Mouse (Mus musculus): ENCODE measurements around the gene AI593442. TPM values are rescaled to one million over a fixed set of nuclear protein-coding genes. Genes with fewer than 3 reads are reported as not detected.

Gene AI593442
- 0.67 and 0.76 TPM in 2 replicates for polyA plus RNA-seq (2014; fragmentation: Nextera tagmentation; extraction: Ambion mirVana)

DNA sequence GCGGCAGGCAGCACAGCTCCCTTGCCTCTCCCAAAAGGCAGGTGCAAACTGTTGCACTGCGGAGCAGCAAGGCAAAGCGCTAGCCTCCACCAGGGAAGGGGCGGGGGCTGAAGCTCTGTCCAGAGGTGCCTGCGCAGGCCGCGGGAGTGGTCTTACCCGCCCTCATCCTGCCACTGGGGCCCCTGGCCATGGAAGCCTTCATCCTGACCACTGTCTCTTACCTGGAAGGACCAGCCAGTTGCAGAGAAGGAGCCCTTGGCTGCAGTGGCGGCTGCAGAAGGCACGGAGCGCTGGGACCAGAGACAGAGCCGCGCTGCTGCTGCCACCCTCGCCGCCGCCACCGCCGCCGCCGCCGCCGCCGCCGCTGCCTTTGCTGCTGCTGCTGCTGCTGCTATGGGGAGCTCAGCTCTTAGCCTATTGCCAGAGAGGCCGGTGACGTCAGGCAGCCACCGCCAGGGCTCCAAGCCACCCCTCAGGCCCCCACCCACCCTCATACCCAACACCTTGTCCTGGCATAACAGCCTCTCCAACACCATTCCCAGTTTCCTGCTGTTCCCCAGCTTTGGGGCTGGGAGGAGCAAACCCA lies at the start of gene AI593442:
Gene AI593442 (minus strand): TSS at position 419 of the 586 bp plus-strand sequence.
- under 1% methylated on average over 27 of the region's 27 CpGs for WGBS
- Histone ChIP-seq H3K36me3 (ENCODE audit: control insufficient read depth, insufficient read depth, low read length) (no peaks in the 10 kb centered on the region), H3K4me2 (ENCODE audit: low read length) (peak within 1 kb of the TSS; percentile 54), H3K9me3 (ENCODE audit: control insufficient read depth, low read length) (no peaks in the 10 kb centered on the region), H3K4me1 (replicated peaks; ENCODE audit: control insufficient read depth, insufficient read depth, low read length) (no peaks in the 10 kb centered on the region), H3K27me3 (replicated peaks; ENCODE audit: control insufficient read depth, insufficient read depth, low read length) (peaks cover 54% of the 10 kb centered on the region), H3K4me3 (ENCODE audit: low read depth, low read length) (peak within 1 kb of the TSS; percentile 33), H3K27ac (ENCODE audit: low read depth) (no peak within 1 kb of the TSS), H3K9ac (ENCODE audit: low read length) (no peak within 1 kb of the TSS)
- DNase-seq (ENCODE audit: low spot score): peak; percentile 67
- 0 out of 2 replicates have a peak, but pooled peaks have one; percentile 50 for ATAC-seq (replicated peaks; ENCODE audit: low FRiP score, low TSS enrichment, low read depth)

DNA sequence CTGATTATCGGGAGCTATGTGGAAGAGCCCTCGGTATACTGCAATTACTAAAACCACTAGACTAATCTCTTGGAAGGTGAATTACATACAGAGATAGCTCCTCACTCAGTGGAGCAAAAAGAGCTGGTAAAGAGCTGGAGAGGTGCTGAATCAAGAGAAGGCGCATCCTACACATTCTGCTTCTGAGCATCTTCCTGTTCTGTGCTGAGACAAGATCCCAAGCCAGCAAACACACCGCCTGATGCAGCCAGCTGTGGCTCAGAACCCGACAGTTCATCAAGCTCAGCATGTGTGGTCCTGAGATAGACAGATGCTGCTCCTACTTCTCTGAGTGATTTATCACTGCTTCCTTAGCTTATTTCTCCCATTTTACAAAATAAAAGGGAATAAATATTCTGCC lies 49.2 kb upstream of the AI593442 start:
- ATAC-seq (replicated peaks; ENCODE audit: low FRiP score, low TSS enrichment, low read depth) (no peak), DNase-seq (ENCODE audit: low spot score) (no peak)

DNA sequence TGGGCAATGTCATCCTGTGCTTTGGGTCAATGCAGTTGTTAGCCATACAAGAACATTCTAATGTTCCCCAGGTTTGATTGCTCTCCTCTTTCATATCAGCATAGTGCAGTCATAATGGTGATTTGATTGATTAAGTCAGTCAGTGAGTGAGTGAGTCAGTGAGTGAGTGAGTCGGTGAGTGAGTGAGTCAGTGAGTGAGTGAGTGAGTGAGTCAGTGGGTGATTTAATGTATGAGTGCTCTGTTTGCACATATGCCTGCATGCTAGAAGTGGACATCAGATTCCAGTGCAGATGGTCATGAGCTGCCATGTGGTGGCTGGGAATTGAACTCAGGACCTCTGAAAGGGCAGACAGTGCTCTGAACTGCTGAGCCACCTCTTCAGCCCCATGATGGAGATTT lies 43.0 kb upstream of the AI593442 start:
- Histone ChIP-seq H3K4me2 (ENCODE audit: low read length) (no peak overlapping the region), H3K4me1 (replicated peaks; ENCODE audit: control insufficient read depth, insufficient read depth, low read length) (no peaks in the 10 kb centered on the region), H3K9ac (ENCODE audit: low read length) (no peak overlapping the region), H3K36me3 (ENCODE audit: control insufficient read depth, insufficient read depth, low read length) (no peaks in the 10 kb centered on the region), H3K27ac (ENCODE audit: low read depth) (no peak overlapping the region), H3K4me3 (ENCODE audit: low read depth, low read length) (no peak overlapping the region), H3K27me3 (replicated peaks; ENCODE audit: control insufficient read depth, insufficient read depth, low read length) (no peaks in the 10 kb centered on the region), H3K9me3 (ENCODE audit: control insufficient read depth, low read length) (no peaks in the 10 kb centered on the region)
- WGBS: 76% methylated on average over 1 of the region's 1 CpGs
- no peak for ATAC-seq (replicated peaks; ENCODE audit: low FRiP score, low TSS enrichment, low read depth)
- no peak for DNase-seq (ENCODE audit: low spot score)

More for the DNA sequence above, 49.2 kb upstream of the AI593442 start:
- 85% methylated on average over 5 of the region's 5 CpGs for WGBS
- H3K27me3 ChIP-seq (replicated peaks; ENCODE audit: control insufficient read depth, insufficient read depth, low read length): no peaks in the 10 kb centered on the region
- H3K36me3 ChIP-seq (ENCODE audit: control insufficient read depth, insufficient read depth, low read length): no peaks in the 10 kb centered on the region
- no peaks in the 10 kb centered on the region for H3K9me3 ChIP-seq (ENCODE audit: control insufficient read depth, low read length)
- no peak overlapping the region for H3K4me2 ChIP-seq (ENCODE audit: low read length)
- no peak overlapping the region for H3K9ac ChIP-seq (ENCODE audit: low read length)
- no peak overlapping the region for H3K4me3 ChIP-seq (ENCODE audit: low read depth, low read length)
- H3K4me1 ChIP-seq (replicated peaks; ENCODE audit: control insufficient read depth, insufficient read depth, low read length): no peaks in the 10 kb centered on the region
- no peak overlapping the region for H3K27ac ChIP-seq (ENCODE audit: low read depth)

- WGBS: 62% methylated on average over 2 of the region's 2 CpGs
- no peak overlapping the region for H3K9ac ChIP-seq (ENCODE audit: low read length)
- H3K4me1 ChIP-seq (replicated peaks; ENCODE audit: control insufficient read depth, insufficient read depth, low read length): no peaks in the 10 kb centered on the region
- no peak overlapping the region for H3K4me2 ChIP-seq (ENCODE audit: low read length)
- H3K27ac ChIP-seq (ENCODE audit: low read depth): no peak overlapping the region
- ATAC-seq (replicated peaks; ENCODE audit: low FRiP score, low TSS enrichment, low read depth): no peak
- H3K36me3 ChIP-seq (ENCODE audit: control insufficient read depth, insufficient read depth, low read length): no peaks in the 10 kb centered on the region
- no peaks in the 10 kb centered on the region for H3K27me3 ChIP-seq (replicated peaks; ENCODE audit: control insufficient read depth, insufficient read depth, low read length)
- no peak for DNase-seq (ENCODE audit: low spot score)
- no peak overlapping the region for H3K4me3 ChIP-seq (ENCODE audit: low read depth, low read length)
- H3K9me3 ChIP-seq (ENCODE audit: control insufficient read depth, low read length): no peaks in the 10 kb centered on the region
Observed at GRCm38 (mm10) chr9:52719562-52719961, 40.0 kb upstream of the AI593442 start.

DNA sequence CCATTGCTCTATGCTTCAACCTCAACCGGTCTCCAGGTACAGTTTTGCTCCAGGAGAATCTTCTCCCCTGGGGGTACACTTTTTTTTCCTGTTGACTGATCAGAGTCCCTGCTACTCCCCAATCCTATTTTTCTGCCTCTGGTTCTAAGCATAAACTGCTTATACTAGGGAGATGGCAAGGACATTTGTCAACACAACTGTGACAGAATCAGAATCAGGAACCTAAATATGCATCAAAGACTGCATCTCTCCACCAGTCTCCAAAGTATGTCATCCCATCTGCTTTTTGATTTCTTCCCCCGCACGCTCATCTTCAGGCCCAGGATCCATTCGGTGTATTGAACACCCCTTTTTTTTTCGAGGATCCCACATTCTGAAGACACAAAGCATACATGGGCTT lies 456 bp upstream of the AI593442 start:
- DNase-seq (ENCODE audit: low spot score) (no peak), ATAC-seq (replicated peaks; ENCODE audit: low FRiP score, low TSS enrichment, low read depth) (no peak)
- Histone ChIP-seq H3K4me3 (ENCODE audit: low read depth, low read length) (no peak overlapping the region), H3K36me3 (ENCODE audit: control insufficient read depth, insufficient read depth, low read length) (no peaks in the 10 kb centered on the region), H3K4me1 (replicated peaks; ENCODE audit: control insufficient read depth, insufficient read depth, low read length) (no peaks in the 10 kb centered on the region), H3K9me3 (ENCODE audit: control insufficient read depth, low read length) (no peaks in the 10 kb centered on the region), H3K9ac (ENCODE audit: low read length) (no peak overlapping the region), H3K27me3 (replicated peaks; ENCODE audit: control insufficient read depth, insufficient read depth, low read length) (peaks cover 54% of the 10 kb centered on the region), H3K4me2 (ENCODE audit: low read length) (no peak overlapping the region), H3K27ac (ENCODE audit: low read depth) (no peak overlapping the region)
- WGBS: 72% methylated on average over 5 of the region's 5 CpGs

GRCm38 (mm10) chr9:52678839-52679215 lies 753 bp downstream of the AI593442 start:
- DNase-seq (ENCODE audit: low spot score): no peak
- no peak overlapping the region for H3K9ac ChIP-seq (ENCODE audit: low read length)
- peaks cover 54% of the 10 kb centered on the region for H3K27me3 ChIP-seq (replicated peaks; ENCODE audit: control insufficient read depth, insufficient read depth, low read length)
- no peaks in the 10 kb centered on the region for H3K4me1 ChIP-seq (replicated peaks; ENCODE audit: control insufficient read depth, insufficient read depth, low read length)
- H3K27ac ChIP-seq (ENCODE audit: low read depth): no peak overlapping the region
- no peaks in the 10 kb centered on the region for H3K36me3 ChIP-seq (ENCODE audit: control insufficient read depth, insufficient read depth, low read length)
- ATAC-seq (replicated peaks; ENCODE audit: low FRiP score, low TSS enrichment, low read depth): no peak
- H3K9me3 ChIP-seq (ENCODE audit: control insufficient read depth, low read length): no peaks in the 10 kb centered on the region
- peak overlapping the region; percentile 33 for H3K4me3 ChIP-seq (ENCODE audit: low read depth, low read length)
- 1% methylated on average over 10 of the region's 10 CpGs for WGBS
- H3K4me2 ChIP-seq (ENCODE audit: low read length): peak overlapping the region; percentile 54

DNA sequence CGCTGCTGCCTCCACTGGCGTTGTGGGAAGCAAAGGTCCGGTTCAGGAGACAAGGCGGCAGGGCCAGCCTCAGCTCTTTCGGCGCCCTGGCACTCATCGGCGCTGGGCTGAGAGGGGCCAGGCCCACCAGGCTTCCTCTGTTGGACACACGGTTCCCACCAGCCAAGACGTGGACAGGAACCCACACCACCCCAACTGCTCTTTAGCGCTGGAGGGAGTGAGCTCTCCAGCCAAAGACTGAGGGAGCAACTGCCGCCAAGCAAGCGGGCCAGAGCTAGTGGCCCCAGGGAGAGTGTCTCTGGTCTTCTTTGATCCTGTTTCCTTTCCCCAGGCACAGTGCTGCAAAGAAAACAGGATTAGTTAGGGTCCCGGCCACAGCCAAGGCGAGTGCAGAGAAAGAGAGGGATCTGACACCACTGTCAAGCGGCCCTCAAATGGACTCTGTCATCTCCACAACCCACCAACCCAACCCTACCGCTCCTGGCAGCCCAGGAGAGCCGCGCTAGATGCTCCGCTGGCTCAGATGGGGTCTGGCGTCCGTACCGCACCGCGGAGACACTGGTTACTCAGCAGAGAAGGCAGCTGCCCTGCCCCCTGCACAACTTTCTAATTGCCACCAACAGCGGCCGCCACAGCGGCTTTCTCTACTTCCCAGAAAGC lies 1.3 kb downstream of the AI593442 start:
- ATAC-seq (replicated peaks; ENCODE audit: low FRiP score, low TSS enrichment, low read depth) (no peak), DNase-seq (ENCODE audit: low spot score) (no peak)
- Histone ChIP-seq H3K4me2 (ENCODE audit: low read length) (peak overlapping the region; percentile 54), H3K36me3 (ENCODE audit: control insufficient read depth, insufficient read depth, low read length) (no peaks in the 10 kb centered on the region), H3K4me3 (ENCODE audit: low read depth, low read length) (peak overlapping the region; percentile 33; the same call in 1 of the 2 replicates), H3K27ac (ENCODE audit: low read depth) (no peak overlapping the region), H3K9ac (ENCODE audit: low read length) (no peak overlapping the region), H3K27me3 (replicated peaks; ENCODE audit: control insufficient read depth, insufficient read depth, low read length) (peaks cover 54% of the 10 kb centered on the region), H3K4me1 (replicated peaks; ENCODE audit: control insufficient read depth, insufficient read depth, low read length) (no peaks in the 10 kb centered on the region), H3K9me3 (ENCODE audit: control insufficient read depth, low read length) (no peaks in the 10 kb centered on the region)
- 1% methylated on average over 28 of the region's 28 CpGs for WGBS

- no peak overlapping the region for H3K27ac ChIP-seq (ENCODE audit: low read depth)
- H3K4me1 ChIP-seq (replicated peaks; ENCODE audit: control insufficient read depth, insufficient read depth, low read length): no peaks in the 10 kb centered on the region
- H3K9me3 ChIP-seq (ENCODE audit: control insufficient read depth, low read length): no peaks in the 10 kb centered on the region
- H3K4me2 ChIP-seq (ENCODE audit: low read length): no peak overlapping the region
- WGBS: 17% methylated on average over 4 of the region's 4 CpGs
- peaks cover 54% of the 10 kb centered on the region for H3K27me3 ChIP-seq (replicated peaks; ENCODE audit: control insufficient read depth, insufficient read depth, low read length)
- no peaks in the 10 kb centered on the region for H3K36me3 ChIP-seq (ENCODE audit: control insufficient read depth, insufficient read depth, low read length)
- ATAC-seq (replicated peaks; ENCODE audit: low FRiP score, low TSS enrichment, low read depth): no peak
- peak; percentile 75 for DNase-seq (ENCODE audit: low spot score)
- H3K9ac ChIP-seq (ENCODE audit: low read length): no peak overlapping the region
- H3K4me3 ChIP-seq (ENCODE audit: low read depth, low read length): no peak overlapping the region
Observed at GRCm38 (mm10) chr9:52676587-52676986, 3.0 kb downstream of the AI593442 start.

GRCm38 (mm10) chr9:52675937-52676336 lies 3.6 kb downstream of the AI593442 start:
- 63% methylated on average over 3 of the region's 3 CpGs for WGBS
- no peaks in the 10 kb centered on the region for H3K4me1 ChIP-seq (replicated peaks; ENCODE audit: control insufficient read depth, insufficient read depth, low read length)
- ATAC-seq (replicated peaks; ENCODE audit: low FRiP score, low TSS enrichment, low read depth) (no peak), DNase-seq (ENCODE audit: low spot score) (no peak)
- no peak overlapping the region for H3K4me3 ChIP-seq (ENCODE audit: low read depth, low read length)
- H3K4me2 ChIP-seq (ENCODE audit: low read length): no peak overlapping the region
- no peaks in the 10 kb centered on the region for H3K9me3 ChIP-seq (ENCODE audit: control insufficient read depth, low read length)
- H3K9ac ChIP-seq (ENCODE audit: low read length): no peak overlapping the region
- H3K27ac ChIP-seq (ENCODE audit: low read depth): no peak overlapping the region
- H3K36me3 ChIP-seq (ENCODE audit: control insufficient read depth, insufficient read depth, low read length): no peaks in the 10 kb centered on the region
- H3K27me3 ChIP-seq (replicated peaks; ENCODE audit: control insufficient read depth, insufficient read depth, low read length): peaks cover 52% of the 10 kb centered on the region

All from intestine, embryonic 14.5 days (tissue).